Mouse (Mus musculus): ENCODE data around the gene Tmco3.
A peak's percentile ranks its signal among the peaks of the same experiment; 100 is the strongest.

Gene Tmco3

GRCm38 (mm10) chr8:13287692-13288623 lies at the start of gene Tmco3, which contains the start of gene Dcun1d2:
TSS of gene Tmco3 (plus strand) at chr8:13288190.
TSS of gene Dcun1d2 (minus strand) at chr8:13288131.
- peak; percentile 98 for DNase-seq (ENCODE audit: low read depth)

DNA sequence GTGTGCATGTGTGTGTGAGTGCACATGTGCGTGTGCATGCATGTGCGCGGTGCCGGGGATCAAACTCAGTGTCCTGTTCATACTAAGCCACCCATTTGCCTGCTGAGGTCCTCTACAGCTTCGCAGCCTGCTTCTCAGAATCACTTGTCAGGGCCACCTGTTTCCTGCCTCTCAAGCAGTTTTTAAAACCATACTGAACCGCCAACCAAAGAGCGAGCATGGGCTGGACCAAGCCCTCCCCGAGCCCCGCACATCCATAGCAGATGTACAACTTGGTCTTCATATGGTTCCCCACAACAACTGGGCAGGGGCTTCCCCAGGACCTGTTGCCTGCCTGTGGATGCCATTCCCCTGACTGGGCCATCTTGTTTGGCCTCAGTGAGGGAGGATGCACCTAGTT lies 47.9 kb upstream of the Tmco3 start:
- no peak for DNase-seq (ENCODE audit: low read depth)

- DNase-seq (ENCODE audit: low read depth), result no peak
Observed at GRCm38 (mm10) chr8:13240691-13241090, 47.3 kb upstream of the Tmco3 start.

DNA sequence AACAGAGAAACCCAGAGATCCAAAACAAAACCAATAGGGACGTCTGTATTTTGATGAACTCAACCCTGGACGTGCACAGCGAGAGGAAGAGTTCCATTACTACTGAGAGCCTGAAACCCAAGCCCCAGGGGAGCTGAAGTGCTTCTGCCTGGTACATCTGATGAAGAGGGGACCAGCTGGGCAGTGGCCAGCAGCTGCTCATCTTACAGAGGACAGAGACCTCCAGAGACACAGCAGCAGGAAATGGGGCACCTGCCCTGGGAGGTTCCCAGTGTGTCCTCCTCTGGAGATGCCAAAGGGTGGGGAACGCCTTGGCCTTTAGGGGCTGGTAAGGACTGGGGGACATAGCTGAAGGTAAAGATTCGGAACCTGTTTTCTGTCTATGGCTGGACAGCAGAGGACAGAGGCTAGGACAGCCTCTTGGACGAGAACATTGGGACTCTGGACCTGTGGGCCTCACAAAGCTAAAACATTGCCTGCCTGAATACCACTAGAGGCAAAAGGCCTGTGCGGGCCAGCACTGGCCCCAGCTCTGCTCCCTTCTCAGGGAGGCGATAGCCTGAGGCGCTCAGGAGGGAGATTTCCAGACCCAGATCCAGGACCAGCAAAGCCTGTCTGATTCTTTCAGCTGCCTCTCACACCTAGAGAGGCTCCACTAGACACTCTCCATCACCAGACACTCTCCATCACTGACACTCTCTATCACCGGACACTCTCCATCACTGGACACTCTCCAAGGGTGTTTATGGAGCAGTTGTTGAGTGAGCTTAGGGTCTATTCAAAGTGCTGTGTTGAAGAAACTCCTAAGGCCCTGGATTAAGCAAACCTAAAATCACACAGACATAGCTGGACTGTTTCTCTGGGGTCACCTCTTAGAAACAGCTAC lies 44.8 kb upstream of the Tmco3 start:
- DNase-seq (ENCODE audit: low read depth), result no peak

GRCm38 (mm10) chr8:13244343-13244880 lies 43.6 kb upstream of the Tmco3 start:
- DNase-seq (ENCODE audit: low read depth), result no peak

GRCm38 (mm10) chr8:13252837-13253236 lies 35.2 kb upstream of the Tmco3 start:
- DNase-seq (ENCODE audit: low read depth), result no peak

GRCm38 (mm10) chr8:13253413-13253812 lies 34.6 kb upstream of the Tmco3 start:
- no peak for DNase-seq (ENCODE audit: low read depth)

DNA sequence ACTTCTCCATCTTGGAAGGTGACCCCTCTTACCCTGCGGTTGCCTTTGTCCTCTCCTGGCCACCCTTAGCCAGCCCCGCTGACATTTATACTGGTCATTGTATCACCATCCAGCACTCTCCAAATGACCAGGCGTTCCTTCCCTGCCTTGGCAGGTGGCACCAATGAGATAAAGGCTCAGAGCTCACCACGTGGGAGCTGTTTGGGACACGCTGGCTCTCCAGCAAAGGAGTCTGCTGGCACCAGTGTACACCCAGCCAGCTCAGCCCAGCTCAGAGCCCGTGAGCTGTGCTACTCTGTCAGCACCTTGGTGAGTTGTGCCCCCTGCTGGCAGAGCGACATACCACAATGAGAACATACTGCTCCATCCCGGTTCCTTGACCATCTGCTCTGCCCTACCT lies 34.0 kb upstream of the Tmco3 start, which contains the start of gene Adprhl1:
Gene Adprhl1, minus strand, starts transcription at position 144 of the 400 bp plus-strand sequence.
- peak; percentile 79 for DNase-seq (ENCODE audit: low read depth)

DNA sequence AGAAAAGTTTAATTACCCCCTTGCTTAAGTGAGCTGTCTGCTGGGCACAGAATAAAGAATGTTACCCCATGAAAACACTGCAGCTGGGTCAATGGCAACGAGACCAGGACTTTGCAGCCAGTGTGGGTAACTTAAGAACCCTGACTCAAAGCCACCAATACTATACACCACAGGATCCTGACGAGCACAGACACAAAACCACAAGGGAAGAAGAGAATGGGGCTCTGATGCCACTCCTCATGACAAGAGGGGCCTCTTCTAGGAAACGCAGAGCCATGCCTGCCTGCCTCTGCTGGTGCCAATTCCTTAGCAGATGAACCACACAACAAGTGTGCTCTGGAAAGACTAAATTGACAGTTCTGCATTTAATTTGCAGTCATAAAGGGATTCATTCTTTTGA lies 24.6 kb upstream of the Tmco3 start:
- no peak for DNase-seq (ENCODE audit: low read depth)

- peak; percentile 25 for DNase-seq (ENCODE audit: low read depth)
Observed at GRCm38 (mm10) chr8:13267566-13267965, 20.4 kb upstream of the Tmco3 start.

DNA sequence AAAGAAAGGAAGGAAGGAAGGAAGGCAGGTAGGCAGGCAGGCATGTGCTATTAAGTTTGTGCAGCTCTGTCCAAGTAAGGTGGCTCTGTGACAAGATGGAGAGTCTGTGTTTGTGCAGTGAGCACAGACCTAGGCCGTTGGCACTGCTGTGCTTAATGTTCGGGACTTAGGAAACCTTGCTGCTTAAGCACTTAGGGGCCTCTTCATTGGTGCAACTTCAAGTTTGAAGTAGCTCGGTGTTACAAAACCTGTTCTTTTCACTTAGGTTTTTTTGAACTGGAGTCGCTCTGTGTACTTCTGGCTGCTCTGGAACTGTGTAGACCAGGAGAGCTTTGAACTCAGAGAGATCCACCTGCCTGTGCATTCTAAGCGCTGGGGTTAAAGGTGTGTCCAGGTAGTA lies 15.2 kb upstream of the Tmco3 start:
- DNase-seq (ENCODE audit: low read depth), result no peak

- DNase-seq (ENCODE audit: low read depth), result no peak
Observed at GRCm38 (mm10) chr8:13276941-13277447, 11.0 kb upstream of the Tmco3 start.

GRCm38 (mm10) chr8:13283200-13283599 lies 4.8 kb upstream of the Tmco3 start:
- peak; percentile 27 for DNase-seq (ENCODE audit: low read depth)

DNA sequence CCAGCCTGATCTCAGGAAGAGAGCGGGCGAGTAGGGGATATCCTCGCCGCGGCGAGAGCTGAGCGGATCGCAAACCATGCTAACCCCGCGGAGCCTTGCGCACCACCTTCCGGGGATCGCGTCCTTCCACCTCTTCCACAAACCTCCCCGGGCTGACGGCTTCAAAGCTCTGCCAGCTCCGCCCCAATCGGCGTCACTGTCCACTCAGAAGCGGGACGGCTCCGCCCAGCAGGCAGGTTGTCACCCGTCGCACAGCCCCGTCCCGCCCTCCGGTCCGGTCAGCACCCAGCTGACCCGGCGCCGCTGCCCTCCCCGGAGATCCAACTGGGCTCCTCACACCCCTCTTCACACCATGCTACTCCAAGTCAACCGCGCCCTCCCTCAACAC lies 692 bp upstream of the Tmco3 start:
- peak; percentile 79 for DNase-seq (ENCODE audit: low read depth)

DNA sequence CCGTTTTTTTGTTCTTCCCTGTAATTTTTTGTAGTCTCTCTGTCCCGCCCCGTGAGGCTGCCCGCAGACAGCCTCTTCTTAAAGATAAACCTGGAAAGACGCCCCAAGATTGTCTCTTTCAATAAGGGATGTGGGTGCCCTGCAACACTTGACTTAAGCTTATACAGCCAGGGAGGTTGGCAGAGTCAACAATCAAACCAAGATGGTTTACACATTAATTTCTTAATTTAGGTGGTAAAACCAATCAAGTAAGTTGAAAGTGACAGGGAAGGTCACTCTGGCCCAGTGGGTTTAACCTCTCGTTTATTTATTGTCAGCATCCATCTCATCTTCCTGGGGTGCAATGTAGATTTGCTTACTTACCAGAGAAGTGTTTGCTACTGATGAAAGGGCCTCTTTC lies 656 bp downstream of the Tmco3 start:
- peak; percentile 31 for DNase-seq (ENCODE audit: low read depth)

DNA sequence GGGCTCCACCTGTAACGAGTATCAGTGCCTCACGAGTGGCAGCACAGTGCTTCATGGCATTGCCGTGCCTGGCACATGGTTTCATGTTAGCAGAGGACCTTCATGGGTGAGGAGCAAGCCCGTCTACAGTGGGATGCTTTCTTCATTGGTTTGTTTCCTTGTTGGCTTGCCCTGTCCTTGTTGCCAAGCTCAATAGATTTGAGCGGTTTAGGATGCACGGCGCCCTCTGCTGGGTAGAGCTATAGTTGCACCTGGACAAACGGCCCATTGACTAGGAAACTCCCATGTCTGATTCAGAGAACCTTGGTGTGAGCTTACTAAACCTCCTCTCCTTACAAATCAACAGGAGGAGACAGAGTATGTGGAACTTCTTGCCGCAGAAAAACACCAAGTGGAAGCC lies 4.4 kb downstream of the Tmco3 start:
- DNase-seq (ENCODE audit: low read depth), result peak; percentile 93

- no peak for DNase-seq (ENCODE audit: low read depth)
Observed at GRCm38 (mm10) chr8:13293677-13294470, 5.9 kb downstream of the Tmco3 start.

- DNase-seq (ENCODE audit: low read depth), result no peak
Observed at GRCm38 (mm10) chr8:13299571-13299970, 11.6 kb downstream of the Tmco3 start.

DNA sequence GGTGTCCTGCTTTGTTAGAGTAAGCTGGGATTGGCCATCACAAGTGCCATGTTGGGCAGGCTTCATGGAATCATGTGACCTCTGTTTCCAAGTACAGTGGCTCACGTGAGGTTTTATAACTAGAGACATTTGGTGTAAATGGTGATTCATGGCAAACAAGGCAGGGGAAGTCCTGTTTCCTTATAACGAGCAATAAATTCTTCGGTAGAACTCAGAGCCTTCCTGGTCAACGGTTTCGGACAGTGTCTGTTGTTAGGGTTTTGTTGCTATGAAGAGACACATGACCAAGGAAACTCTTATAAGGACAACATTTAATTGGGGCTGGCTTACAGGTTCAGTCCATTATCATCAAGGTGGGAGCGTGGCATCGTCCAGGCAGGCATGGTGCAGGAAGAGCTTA lies 13.0 kb downstream of the Tmco3 start:
- DNase-seq (ENCODE audit: low read depth), result no peak

GRCm38 (mm10) chr8:13305459-13305858 lies 17.5 kb downstream of the Tmco3 start:
- no peak for DNase-seq (ENCODE audit: low read depth)

DNA sequence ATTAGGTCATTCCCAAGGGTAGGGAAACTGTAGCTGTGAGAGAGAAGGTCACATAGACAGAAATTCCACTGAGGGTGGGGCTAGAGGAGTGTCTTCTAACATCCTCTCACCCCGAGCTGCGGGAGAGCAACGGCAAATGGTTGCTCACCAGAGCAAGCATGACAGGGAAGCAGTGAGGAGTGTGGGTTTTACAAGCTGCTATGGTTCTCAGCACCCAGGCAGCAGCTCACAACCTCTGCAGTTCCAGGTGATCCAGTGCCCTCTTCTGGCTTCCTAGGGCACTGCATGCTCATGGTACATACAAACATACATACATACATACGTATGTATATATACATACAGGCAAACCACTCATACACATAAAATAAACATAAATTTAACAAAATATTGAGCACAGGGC lies 17.9 kb downstream of the Tmco3 start:
- no peak for DNase-seq (ENCODE audit: low read depth)
